Mouse (Mus musculus) E14TG2a.4 (cell line): ENCODE data around the gene Rb1.

Experiments
- H3K27me3 ChIP-seq: 2 replicates; pipeline ENCODE4 v1.6.1; 2014; ENCODE audit warnings: low read length, control low read depth; ENCODE audit not compliant: insufficient read depth
- H3K36me3 ChIP-seq: 2 replicates; pipeline ENCODE4 v1.6.1; 2014; ENCODE audit warnings: low read length, control low read depth; ENCODE audit not compliant: insufficient read depth
- H3K4me1 ChIP-seq: replicated peaks from 2 replicates; pipeline ENCODE4 v1.6.1; 2014; ENCODE audit warnings: low read depth, low read length, control low read depth
- H3K4me3 ChIP-seq: replicated peaks from 2 replicates; pipeline ENCODE4 v1.5.1; 2014; ENCODE audit warnings: mild to moderate bottlenecking, low read length
- H3K9me3 ChIP-seq: 2 replicates; pipeline ENCODE4 v1.6.1; 2014; ENCODE audit warnings: low read length, control low read depth
- CTCF ChIP-seq: conservative IDR thresholded peaks from 2 replicates; pipeline ENCODE4 v1.5.1; 2014; ENCODE audit warnings: low read length
- NANOG ChIP-seq: IDR thresholded peaks from 2 replicates; pipeline ENCODE4 v1.6.1; 2014; ENCODE audit warnings: borderline replicate concordance, low read length, mixed read lengths
- POU5F1 ChIP-seq: IDR thresholded peaks from 2 replicates; pipeline ENCODE4 v1.6.1; 2014; ENCODE audit warnings: low read length, borderline replicate concordance

Gene Rb1

GRCm38 (mm10) chr14:73271807-73272206 lies 53.8 kb downstream of the Rb1 start:
- no peaks in the 10 kb centered on the region for H3K4me1 ChIP-seq
- no peak overlapping the region for H3K4me3 ChIP-seq
- no peaks in the 10 kb centered on the region for H3K9me3 ChIP-seq
- H3K36me3 ChIP-seq: no peaks in the 10 kb centered on the region
- no peaks in the 10 kb centered on the region for H3K27me3 ChIP-seq
- TF ChIP-seq CTCF (no peak), POU5F1 (no peak), NANOG (no peak)

GRCm38 (mm10) chr14:73266166-73266565 lies 59.5 kb downstream of the Rb1 start:
- TF ChIP-seq CTCF: peak; percentile 78
- TF ChIP-seq NANOG: no peak
- no peaks in the 10 kb centered on the region for H3K27me3 ChIP-seq
- H3K36me3 ChIP-seq: peaks cover 3% of the 10 kb centered on the region; the same call in 1 of the 2 replicates
- no peaks in the 10 kb centered on the region for H3K9me3 ChIP-seq
- no peak overlapping the region for H3K4me3 ChIP-seq
- H3K4me1 ChIP-seq: 0 out of 2 replicates have a peak, but pooled peaks cover 3% of the 10 kb centered on the region

DNA sequence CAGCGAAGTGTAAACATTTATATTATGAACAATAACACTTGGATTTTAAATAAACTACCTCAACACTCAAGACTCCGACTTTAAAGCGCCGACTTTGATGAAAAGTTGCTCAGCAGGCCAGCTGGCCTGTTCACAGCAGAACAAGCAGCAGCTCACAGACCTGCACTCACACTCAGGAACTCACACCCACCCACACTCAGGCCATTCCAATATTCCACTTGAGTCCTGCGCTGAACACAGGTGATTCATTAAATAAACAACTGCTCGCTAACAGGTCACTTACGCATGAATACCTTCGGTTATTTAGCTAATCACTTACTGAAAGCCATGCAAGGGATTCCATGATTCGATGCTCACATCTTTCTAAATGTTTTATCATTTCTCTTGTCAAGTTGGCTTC lies 63.4 kb downstream of the Rb1 start:
- TF ChIP-seq CTCF (no peak), NANOG (no peak), POU5F1 (no peak)
- Histone ChIP-seq H3K9me3 (no peaks in the 10 kb centered on the region), H3K36me3 (peaks cover 3% of the 10 kb centered on the region; the same call in 1 of the 2 replicates), H3K4me1 (0 out of 2 replicates have a peak, but pooled peaks cover 3% of the 10 kb centered on the region), H3K4me3 (no peak overlapping the region), H3K27me3 (no peaks in the 10 kb centered on the region)

DNA sequence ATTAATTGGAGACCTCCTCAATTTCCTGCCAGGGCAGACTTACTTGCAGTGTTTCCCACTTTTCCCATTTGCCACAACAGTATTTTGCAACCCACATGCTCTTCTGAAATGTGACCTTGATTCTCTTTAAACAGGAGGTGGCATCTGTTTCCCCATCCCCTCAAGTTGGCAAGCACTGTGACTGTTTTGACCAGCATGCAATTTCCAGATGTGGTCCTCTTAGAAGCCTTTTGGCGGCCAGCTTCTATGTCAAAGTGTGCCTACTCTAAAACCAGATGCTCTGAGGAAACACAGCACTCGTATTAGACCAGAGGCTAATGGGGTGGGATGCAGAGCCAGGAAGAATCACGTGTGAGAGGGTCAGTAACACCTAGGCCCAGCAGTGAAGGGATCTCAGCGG lies 67.4 kb downstream of the Rb1 start:
- H3K4me1 ChIP-seq: peaks cover 32% of the 10 kb centered on the region
- no peak overlapping the region for H3K4me3 ChIP-seq
- no peaks in the 10 kb centered on the region for H3K36me3 ChIP-seq
- TF ChIP-seq CTCF (no peak), POU5F1 (no peak), NANOG (no peak)
- H3K27me3 ChIP-seq: no peaks in the 10 kb centered on the region
- H3K9me3 ChIP-seq: no peaks in the 10 kb centered on the region

DNA sequence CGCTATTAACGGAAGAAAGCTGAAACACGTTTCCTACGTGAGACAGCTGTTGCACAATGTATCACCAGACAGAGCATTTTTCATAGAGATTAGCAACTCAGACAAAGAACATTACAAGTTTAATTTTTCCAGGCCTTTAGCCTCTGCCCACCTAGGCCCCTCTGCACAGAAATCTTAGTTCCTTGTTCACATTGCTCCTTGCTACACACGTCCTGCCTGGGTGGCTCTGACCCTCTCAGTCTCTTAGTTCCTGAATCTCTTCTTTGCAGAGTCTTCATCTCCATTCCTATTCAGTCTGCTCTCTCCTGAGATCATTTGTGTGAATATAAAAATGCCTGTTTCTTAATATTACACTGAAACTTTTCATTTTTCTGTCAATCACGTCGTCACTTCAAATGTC lies 68.3 kb downstream of the Rb1 start:
- Histone ChIP-seq H3K4me3 (no peak overlapping the region), H3K4me1 (peaks cover 40% of the 10 kb centered on the region), H3K36me3 (no peaks in the 10 kb centered on the region), H3K9me3 (no peaks in the 10 kb centered on the region), H3K27me3 (no peaks in the 10 kb centered on the region)
- TF ChIP-seq CTCF: no peak
- no peak for TF ChIP-seq POU5F1
- TF ChIP-seq NANOG: no peak

DNA sequence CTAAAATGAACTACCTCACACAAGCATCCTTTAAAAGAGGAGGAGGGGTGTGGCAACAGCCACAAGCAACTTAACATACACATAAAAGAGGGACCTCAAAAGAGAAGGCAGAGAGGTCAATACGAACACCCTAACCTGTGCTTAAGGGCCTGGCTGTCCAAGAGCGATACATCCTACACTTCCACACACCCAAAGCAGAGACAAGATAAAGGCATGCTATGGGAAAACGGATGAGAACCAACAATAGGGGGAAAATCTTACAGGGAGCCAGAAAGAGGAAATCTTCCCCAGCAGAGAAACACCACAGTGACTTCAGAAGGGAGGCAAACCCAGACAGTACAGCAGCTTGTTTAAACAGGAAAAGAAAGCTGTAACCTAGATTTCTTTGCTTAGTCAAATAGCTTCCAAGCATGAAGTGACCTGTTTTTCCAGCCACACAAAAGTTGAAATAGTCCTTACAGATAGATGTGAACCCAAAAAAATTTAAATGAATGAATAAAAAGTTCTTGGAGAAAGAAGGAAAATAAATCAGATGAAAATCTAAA lies 70.1 kb downstream of the Rb1 start:
- H3K9me3 ChIP-seq: no peaks in the 10 kb centered on the region
- H3K4me3 ChIP-seq: no peak overlapping the region
- H3K36me3 ChIP-seq: no peaks in the 10 kb centered on the region
- H3K4me1 ChIP-seq: peaks cover 41% of the 10 kb centered on the region
- no peaks in the 10 kb centered on the region for H3K27me3 ChIP-seq
- TF ChIP-seq CTCF (no peak), NANOG (no peak), POU5F1 (no peak)

GRCm38 (mm10) chr14:73254412-73254811 lies 71.2 kb downstream of the Rb1 start:
- Histone ChIP-seq H3K36me3 (no peaks in the 10 kb centered on the region), H3K4me1 (peaks cover 41% of the 10 kb centered on the region), H3K9me3 (no peaks in the 10 kb centered on the region), H3K4me3 (no peak overlapping the region), H3K27me3 (no peaks in the 10 kb centered on the region)
- TF ChIP-seq POU5F1: no peak
- TF ChIP-seq CTCF: no peak
- no peak for TF ChIP-seq NANOG

DNA sequence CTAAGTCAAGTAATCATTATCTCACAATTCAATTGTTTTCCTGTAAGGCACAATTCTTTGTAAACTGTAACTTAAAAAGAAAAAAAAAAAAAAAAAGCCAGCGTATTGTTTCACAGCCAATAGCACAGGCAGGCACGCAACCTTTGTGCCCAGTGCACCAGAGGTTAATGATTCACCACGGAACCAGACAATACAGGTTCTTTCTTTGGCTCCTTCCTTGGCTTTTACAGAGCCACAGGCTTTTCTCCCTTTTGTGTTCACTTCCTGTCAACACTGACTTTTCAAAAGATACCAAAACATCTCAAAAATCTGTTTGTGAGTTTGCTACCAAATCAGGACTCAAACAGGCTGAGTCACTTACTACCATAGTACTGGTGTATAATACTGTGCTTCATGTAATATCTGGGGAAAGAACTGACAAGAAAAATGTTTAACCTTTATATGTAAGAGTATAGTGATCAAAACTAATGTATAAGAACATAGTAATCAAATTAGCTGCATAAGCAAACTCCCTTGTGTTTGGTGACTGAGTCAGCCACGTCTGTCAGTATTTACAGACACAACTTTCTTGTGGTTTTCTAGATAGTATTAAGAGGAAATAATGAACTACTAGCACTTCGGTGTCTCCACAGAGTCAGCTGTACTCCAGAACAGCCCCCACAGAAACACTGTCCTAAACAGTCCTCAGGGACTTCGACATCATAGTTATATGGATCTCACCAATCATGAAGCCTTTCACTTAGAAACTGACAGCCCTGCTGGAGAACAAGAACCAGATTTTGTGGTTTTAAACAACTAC lies 72.0 kb downstream of the Rb1 start:
- Histone ChIP-seq H3K27me3 (no peaks in the 10 kb centered on the region), H3K4me1 (peaks cover 41% of the 10 kb centered on the region), H3K4me3 (no peak overlapping the region), H3K9me3 (no peaks in the 10 kb centered on the region), H3K36me3 (no peaks in the 10 kb centered on the region)
- TF ChIP-seq POU5F1: no peak

DNA sequence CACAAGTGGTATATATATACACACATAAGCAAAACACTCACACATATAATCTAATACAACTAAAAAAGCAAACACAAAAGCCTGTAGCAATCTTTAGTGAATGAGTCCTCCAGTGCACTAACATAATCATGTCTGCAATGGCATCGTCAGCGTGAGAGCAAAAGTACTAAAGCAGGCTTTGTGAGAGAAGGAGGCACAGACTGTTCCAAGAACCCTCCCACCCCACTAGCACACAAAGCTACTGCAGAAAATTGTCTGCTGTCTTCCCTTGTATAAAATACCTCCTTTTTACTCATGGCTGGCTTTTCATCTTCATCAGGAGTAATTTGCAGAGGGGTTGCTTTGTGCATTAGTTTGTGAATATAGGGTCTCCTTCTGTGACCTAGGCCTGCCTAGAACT lies 73.3 kb downstream of the Rb1 start:
- TF ChIP-seq POU5F1 (no peak), NANOG (no peak)
- Histone ChIP-seq H3K36me3 (no peaks in the 10 kb centered on the region), H3K4me1 (peaks cover 41% of the 10 kb centered on the region), H3K4me3 (no peak overlapping the region), H3K27me3 (no peaks in the 10 kb centered on the region), H3K9me3 (no peaks in the 10 kb centered on the region)
